Mouse (Mus musculus) E14TG2a.4 (cell line): ENCODE results near the gene Atrx.

Experiments used
- H3K27me3 ChIP-seq: 2 replicates; pipeline ENCODE4 v1.6.1; 2014; ENCODE audit warnings: low read length, control low read depth; ENCODE audit not compliant: insufficient read depth
- H3K36me3 ChIP-seq: 2 replicates; pipeline ENCODE4 v1.6.1; 2014; ENCODE audit warnings: low read length, control low read depth; ENCODE audit not compliant: insufficient read depth
- H3K4me1 ChIP-seq: replicated peaks from 2 replicates; pipeline ENCODE4 v1.6.1; 2014; ENCODE audit warnings: low read depth, low read length, control low read depth
- H3K4me3 ChIP-seq: replicated peaks from 2 replicates; pipeline ENCODE4 v1.5.1; 2014; ENCODE audit warnings: mild to moderate bottlenecking, low read length
- H3K9me3 ChIP-seq: 2 replicates; pipeline ENCODE4 v1.6.1; 2014; ENCODE audit warnings: low read length, control low read depth
- CTCF ChIP-seq: conservative IDR thresholded peaks from 2 replicates; pipeline ENCODE4 v1.5.1; 2014; ENCODE audit warnings: low read length
- NANOG ChIP-seq: IDR thresholded peaks from 2 replicates; pipeline ENCODE4 v1.6.1; 2014; ENCODE audit warnings: borderline replicate concordance, low read length, mixed read lengths
- POU5F1 ChIP-seq: IDR thresholded peaks from 2 replicates; pipeline ENCODE4 v1.6.1; 2014; ENCODE audit warnings: low read length, borderline replicate concordance

Gene Atrx

DNA sequence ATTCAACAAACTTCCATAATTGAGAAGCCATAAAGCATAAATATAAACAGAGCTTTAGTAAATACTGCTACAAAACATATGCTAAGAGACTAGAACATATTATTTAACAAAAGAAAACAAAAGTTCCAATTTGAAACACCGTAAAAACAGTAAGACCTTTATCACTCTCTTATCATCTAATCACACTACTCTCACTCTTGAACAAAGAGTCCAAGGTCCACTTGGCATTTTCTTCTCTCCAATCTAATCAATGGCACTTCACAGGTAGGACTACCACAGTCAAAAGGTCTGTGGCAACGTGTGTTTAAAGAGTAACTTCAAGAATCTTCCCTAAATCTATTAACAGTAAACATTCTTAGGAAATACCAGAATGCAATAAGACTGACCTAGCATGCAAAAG lies 42.3 kb downstream of the Atrx start:
- TF ChIP-seq CTCF, result no peak
- TF ChIP-seq POU5F1, result no peak
- TF ChIP-seq NANOG, result no peak
- Histone ChIP-seq H3K4me3 (no peak overlapping the region), H3K36me3 (peaks cover 29% of the 10 kb centered on the region), H3K4me1 (no peaks in the 10 kb centered on the region), H3K27me3 (no peaks in the 10 kb centered on the region), H3K9me3 (no peaks in the 10 kb centered on the region)

GRCm38 (mm10) chrX:105864367-105864766 lies 64.8 kb downstream of the Atrx start:
- no peak for TF ChIP-seq POU5F1
- no peak for TF ChIP-seq NANOG
- peak; percentile 33 for TF ChIP-seq CTCF
- H3K9me3 ChIP-seq, result no peaks in the 10 kb centered on the region
- peaks cover 21% of the 10 kb centered on the region for H3K36me3 ChIP-seq
- H3K27me3 ChIP-seq, result no peaks in the 10 kb centered on the region
- H3K4me1 ChIP-seq, result no peaks in the 10 kb centered on the region
- no peak overlapping the region for H3K4me3 ChIP-seq

- Histone ChIP-seq H3K4me3 (no peak overlapping the region), H3K36me3 (peaks cover 62% of the 10 kb centered on the region), H3K4me1 (no peaks in the 10 kb centered on the region), H3K27me3 (no peaks in the 10 kb centered on the region), H3K9me3 (no peaks in the 10 kb centered on the region)
- TF ChIP-seq POU5F1, result no peak
These were observed 104.7 kb downstream of the Atrx start for GRCm38 (mm10) chrX:105824462-105824861.

DNA sequence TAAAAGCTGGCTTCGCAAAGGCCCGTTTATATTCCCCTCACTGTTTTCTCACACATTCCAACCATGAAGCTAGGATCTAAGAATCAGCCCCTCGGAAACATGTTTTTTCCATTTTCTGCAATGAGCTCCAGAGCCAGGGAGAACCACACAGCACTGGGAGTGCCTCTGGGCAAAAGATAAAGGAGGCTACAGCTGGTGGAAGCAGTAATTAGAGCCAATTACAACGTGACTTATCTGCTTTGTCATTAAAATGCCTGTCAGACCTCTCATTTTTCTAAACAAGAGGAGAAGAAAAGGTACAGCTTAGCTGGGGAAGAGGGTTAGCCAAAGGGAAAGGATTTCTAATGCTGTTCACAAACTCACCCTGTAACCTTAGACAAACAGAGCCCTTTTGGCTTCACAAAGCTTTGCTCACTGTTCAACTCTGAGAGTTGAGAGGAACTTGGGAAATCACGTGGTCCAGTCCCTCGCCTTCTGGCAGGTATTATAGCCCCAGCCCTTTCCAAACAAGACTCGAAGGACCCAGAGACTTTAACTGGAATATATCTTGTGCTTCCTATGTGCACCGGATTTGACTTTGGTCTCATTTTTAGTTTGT lies 134.3 kb downstream of the Atrx start:
- H3K36me3 ChIP-seq, result peaks cover 9% of the 10 kb centered on the region
- peaks cover 23% of the 10 kb centered on the region for H3K4me1 ChIP-seq
- no peaks in the 10 kb centered on the region for H3K9me3 ChIP-seq
- no peak overlapping the region for H3K4me3 ChIP-seq
- H3K27me3 ChIP-seq, result no peaks in the 10 kb centered on the region
- TF ChIP-seq POU5F1, result no peak
- no peak for TF ChIP-seq NANOG
- no peak for TF ChIP-seq CTCF

DNA sequence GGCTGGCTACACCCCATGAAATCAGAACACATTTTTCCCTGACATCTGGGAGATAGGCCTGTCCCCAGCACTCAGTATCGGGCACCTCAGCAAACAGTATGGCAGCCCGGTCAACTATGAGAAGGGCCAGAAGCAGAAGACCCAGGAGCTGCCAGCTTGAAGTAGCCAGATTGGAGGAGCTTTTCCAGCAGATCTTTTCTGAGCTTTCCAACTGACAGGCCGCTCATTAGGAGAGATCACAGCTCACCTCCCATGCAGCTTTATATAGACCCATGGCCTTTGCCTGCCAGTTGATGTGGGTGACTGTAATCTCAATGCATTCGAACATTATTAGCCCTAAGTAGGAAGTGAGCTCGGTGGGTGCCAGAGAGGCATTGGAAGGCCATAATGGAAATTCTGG lies 155.9 kb downstream of the Atrx start:
- Histone ChIP-seq H3K4me3 (no peak overlapping the region), H3K4me1 (no peaks in the 10 kb centered on the region), H3K27me3 (peaks cover 1% of the 10 kb centered on the region), H3K36me3 (no peaks in the 10 kb centered on the region), H3K9me3 (no peaks in the 10 kb centered on the region)
- TF ChIP-seq NANOG (no peak), POU5F1 (no peak), CTCF (no peak)

GRCm38 (mm10) chrX:105767932-105768331 lies 161.3 kb downstream of the Atrx start:
- no peaks in the 10 kb centered on the region for H3K36me3 ChIP-seq
- H3K4me3 ChIP-seq, result no peak overlapping the region
- no peaks in the 10 kb centered on the region for H3K4me1 ChIP-seq
- TF ChIP-seq CTCF, result no peak
- no peaks in the 10 kb centered on the region for H3K9me3 ChIP-seq
- peaks cover 51% of the 10 kb centered on the region for H3K27me3 ChIP-seq

GRCm38 (mm10) chrX:105767177-105767764 lies 161.9 kb downstream of the Atrx start:
- H3K36me3 ChIP-seq, result no peaks in the 10 kb centered on the region
- H3K9me3 ChIP-seq, result no peaks in the 10 kb centered on the region
- H3K4me1 ChIP-seq, result no peaks in the 10 kb centered on the region
- peaks cover 56% of the 10 kb centered on the region for H3K27me3 ChIP-seq
- no peak for TF ChIP-seq NANOG
- no peak for TF ChIP-seq CTCF
- no peak for TF ChIP-seq POU5F1
- H3K4me3 ChIP-seq, result no peak overlapping the region

DNA sequence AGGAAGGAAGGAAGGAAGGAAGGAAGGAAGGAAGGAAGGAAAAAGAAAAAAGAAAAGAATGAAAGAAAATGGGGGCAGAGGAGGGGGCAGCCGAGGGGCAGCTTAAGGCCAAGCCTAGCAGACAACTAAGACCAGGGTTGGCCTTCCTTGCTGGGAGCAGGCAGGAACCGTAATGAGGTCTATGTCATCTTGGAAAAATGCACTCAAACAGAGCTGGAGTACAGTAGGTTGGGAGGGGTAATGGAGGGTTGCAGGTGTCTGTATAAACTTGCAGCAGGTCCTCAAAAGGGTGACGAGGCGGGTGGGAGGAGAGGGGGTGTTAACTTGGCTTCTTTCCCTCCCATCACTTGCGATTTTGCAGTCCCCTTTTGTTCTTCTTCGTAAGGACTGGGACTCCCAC lies 163.2 kb downstream of the Atrx start:
- Histone ChIP-seq H3K9me3 (no peaks in the 10 kb centered on the region), H3K27me3 (peaks cover 59% of the 10 kb centered on the region), H3K4me3 (no peak overlapping the region), H3K4me1 (no peaks in the 10 kb centered on the region), H3K36me3 (no peaks in the 10 kb centered on the region)
- TF ChIP-seq POU5F1 (no peak), NANOG (no peak), CTCF (no peak)
